Mouse (Mus musculus): ENCODE data around the gene Eif4e3. TPM values are rescaled to one million over a fixed set of nuclear protein-coding genes. Genes with fewer than 3 reads are reported as not detected.

The Eif4e3 gene
- total and polyA plus RNA-seq, 2 experiments from 2014 or later = 15.4 to 18.9 TPM

DNA sequence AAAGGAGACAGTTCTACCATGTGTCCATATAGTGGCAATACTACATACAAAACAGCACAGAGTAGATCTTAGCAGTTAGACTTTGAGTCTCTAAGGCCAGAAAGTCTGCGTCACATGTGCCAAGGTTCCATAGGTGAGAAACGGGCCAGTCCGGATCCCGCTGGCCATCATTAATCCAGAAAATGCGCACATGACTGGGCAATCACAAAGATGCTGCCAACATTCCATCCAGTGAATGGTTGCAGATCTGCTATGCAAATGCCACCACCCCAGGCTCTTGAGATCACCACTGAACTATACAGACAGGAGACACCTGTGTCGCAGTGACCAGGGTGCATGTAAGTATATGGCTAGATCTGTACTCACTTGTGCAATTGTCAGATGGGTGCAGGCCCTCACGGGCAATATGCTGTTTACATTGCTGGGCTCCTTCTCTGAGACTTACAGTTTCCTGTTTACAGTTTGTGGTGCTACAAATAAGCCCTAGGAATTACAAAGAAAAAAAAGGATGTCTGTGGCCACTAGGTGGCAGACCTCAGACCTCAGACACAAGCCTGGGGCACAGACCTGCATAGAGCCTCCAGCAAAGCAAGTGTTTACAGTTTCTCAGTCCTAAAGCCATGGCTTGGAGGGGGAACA, 4.0 kb upstream of the Eif4e3 start:
- H3K4me2 ChIP-seq (ENCODE audit: low read depth, low read length) = no peak overlapping the region
- no peak overlapping the region for H3K27ac ChIP-seq (ENCODE audit: low read depth)
- no peaks in the 10 kb centered on the region for H3K27me3 ChIP-seq (ENCODE audit: control insufficient read depth, insufficient read depth, low read length)
- H3K36me3 ChIP-seq (replicated peaks; ENCODE audit: control insufficient read depth, insufficient read depth, low read length) = no peaks in the 10 kb centered on the region
- no peak overlapping the region for H3K4me3 ChIP-seq (ENCODE audit: low read depth, low read length)
- H3K9me3 ChIP-seq (replicated peaks; ENCODE audit: control insufficient read depth, low read length) = no peaks in the 10 kb centered on the region
- ATAC-seq (ENCODE audit: insufficient read depth, low read depth) = no peak
- DNase-seq (ENCODE audit: low spot score) = peak; percentile 56
- 0 out of 2 replicates have a peak, but pooled peaks cover 8% of the 10 kb centered on the region for H3K4me1 ChIP-seq (ENCODE audit: control insufficient read depth, insufficient read depth)
- WGBS = 78% methylated on average over 7 of the region's 7 CpGs
- TF ChIP-seq CTCF (IDR thresholded peaks at IDR 0.05; ENCODE audit: low read depth) (peak; percentile 73), EP300 (IDR thresholded peaks at IDR 0.05; ENCODE audit: low read depth) (no peak)
- H3K9ac ChIP-seq (replicated peaks; ENCODE audit: low read depth, low read length) = no peak overlapping the region

DNA sequence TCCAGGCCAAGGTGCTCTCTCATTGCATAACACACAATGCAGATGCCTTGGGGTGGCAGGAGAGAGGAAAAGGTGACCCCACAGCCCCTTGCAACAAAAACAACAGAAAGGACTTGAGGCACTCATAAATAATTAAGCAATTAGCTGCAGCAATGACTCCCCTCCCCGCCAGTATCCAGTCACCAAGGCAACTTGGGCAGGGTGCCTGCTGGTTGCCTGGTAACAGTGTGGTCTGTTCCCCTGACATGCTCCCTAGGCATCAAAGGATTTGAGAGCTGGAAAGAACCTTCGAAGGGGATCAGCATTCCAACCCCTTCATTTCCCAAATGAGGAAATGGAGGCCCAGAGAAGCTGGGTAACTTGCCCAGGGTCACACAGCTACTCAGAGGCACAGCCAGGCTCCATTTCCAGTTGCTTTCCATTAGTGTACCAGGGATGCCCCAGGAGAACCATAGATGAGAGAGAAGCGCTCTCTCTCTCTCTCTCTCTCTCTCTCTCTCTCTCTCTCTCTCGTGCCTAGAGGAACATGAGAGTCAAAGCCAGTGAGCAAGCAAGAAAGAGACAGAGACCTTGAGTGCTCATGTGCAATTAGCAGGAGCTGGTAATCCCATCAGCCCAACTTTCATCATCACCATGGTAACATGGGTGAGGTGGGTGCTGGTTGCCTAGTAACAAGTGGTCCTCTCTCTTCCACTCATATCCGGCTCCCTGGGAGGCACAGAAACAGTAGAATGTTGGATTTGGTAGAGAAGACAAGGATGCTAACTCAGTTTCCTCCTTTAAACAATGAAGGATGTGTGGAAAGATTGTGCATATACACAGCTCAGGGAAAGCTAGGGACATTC, 3.1 kb upstream of the Eif4e3 start:
- H3K9ac ChIP-seq (replicated peaks; ENCODE audit: low read depth, low read length) = no peak overlapping the region
- WGBS = 52% methylated on average over 5 of the region's 5 CpGs
- no peaks in the 10 kb centered on the region for H3K27me3 ChIP-seq (ENCODE audit: control insufficient read depth, insufficient read depth, low read length)
- H3K4me2 ChIP-seq (ENCODE audit: low read depth, low read length) = no peak overlapping the region
- H3K27ac ChIP-seq (ENCODE audit: low read depth) = no peak overlapping the region
- no peaks in the 10 kb centered on the region for H3K9me3 ChIP-seq (replicated peaks; ENCODE audit: control insufficient read depth, low read length)
- no peak overlapping the region for H3K4me3 ChIP-seq (ENCODE audit: low read depth, low read length)
- no peaks in the 10 kb centered on the region for H3K36me3 ChIP-seq (replicated peaks; ENCODE audit: control insufficient read depth, insufficient read depth, low read length)
- ATAC-seq (ENCODE audit: insufficient read depth, low read depth) (no peak), DNase-seq (ENCODE audit: low spot score) (no peak)
- no peak for TF ChIP-seq EP300 (IDR thresholded peaks at IDR 0.05; ENCODE audit: low read depth)
- TF ChIP-seq CTCF (IDR thresholded peaks at IDR 0.05; ENCODE audit: low read depth) = no peak
- 0 out of 2 replicates have a peak, but pooled peaks cover 8% of the 10 kb centered on the region for H3K4me1 ChIP-seq (ENCODE audit: control insufficient read depth, insufficient read depth)

DNA sequence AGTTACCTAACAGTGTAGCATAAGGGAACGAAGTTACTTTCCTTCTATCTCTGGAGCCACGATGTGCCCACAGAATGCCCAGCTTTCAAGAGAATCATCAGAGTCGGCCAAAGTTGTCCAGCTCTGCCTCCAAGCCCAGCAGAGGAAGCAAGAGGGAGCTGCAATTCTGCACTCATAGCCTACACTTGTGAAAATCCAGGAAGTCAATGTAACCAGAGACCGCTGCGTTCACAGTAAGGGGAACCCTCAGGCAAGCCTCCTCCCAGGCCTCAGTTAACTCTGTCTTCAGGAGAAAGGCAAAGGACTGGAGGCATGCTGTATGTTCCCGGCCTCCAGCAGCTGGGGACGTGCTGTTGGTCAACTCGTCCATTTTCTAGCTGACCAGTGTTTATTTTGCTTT, 719 bp upstream of the Eif4e3 start:
- 61% methylated on average over 8 of the region's 8 CpGs for whole genome bisulfite sequencing
- Histone ChIP-seq H3K4me3 (ENCODE audit: low read depth, low read length) (peak overlapping the region; percentile 93; the same call in 1 of the 2 replicates), H3K36me3 (replicated peaks; ENCODE audit: control insufficient read depth, insufficient read depth, low read length) (no peaks in the 10 kb centered on the region), H3K4me2 (ENCODE audit: low read depth, low read length) (peak overlapping the region; percentile 89), H3K9me3 (replicated peaks; ENCODE audit: control insufficient read depth, low read length) (no peaks in the 10 kb centered on the region), H3K27ac (ENCODE audit: low read depth) (no peak overlapping the region), H3K9ac (replicated peaks; ENCODE audit: low read depth, low read length) (0 out of 2 replicates have a peak overlapping the region, but pooled peaks have one; percentile 90), H3K27me3 (ENCODE audit: control insufficient read depth, insufficient read depth, low read length) (no peaks in the 10 kb centered on the region), H3K4me1 (ENCODE audit: control insufficient read depth, insufficient read depth) (0 out of 2 replicates have a peak, but pooled peaks cover 8% of the 10 kb centered on the region)
- ATAC-seq (ENCODE audit: insufficient read depth, low read depth) (no peak), DNase-seq (ENCODE audit: low spot score) (no peak)
- TF ChIP-seq EP300 (IDR thresholded peaks at IDR 0.05; ENCODE audit: low read depth) (no peak), CTCF (IDR thresholded peaks at IDR 0.05; ENCODE audit: low read depth) (no peak)

DNA sequence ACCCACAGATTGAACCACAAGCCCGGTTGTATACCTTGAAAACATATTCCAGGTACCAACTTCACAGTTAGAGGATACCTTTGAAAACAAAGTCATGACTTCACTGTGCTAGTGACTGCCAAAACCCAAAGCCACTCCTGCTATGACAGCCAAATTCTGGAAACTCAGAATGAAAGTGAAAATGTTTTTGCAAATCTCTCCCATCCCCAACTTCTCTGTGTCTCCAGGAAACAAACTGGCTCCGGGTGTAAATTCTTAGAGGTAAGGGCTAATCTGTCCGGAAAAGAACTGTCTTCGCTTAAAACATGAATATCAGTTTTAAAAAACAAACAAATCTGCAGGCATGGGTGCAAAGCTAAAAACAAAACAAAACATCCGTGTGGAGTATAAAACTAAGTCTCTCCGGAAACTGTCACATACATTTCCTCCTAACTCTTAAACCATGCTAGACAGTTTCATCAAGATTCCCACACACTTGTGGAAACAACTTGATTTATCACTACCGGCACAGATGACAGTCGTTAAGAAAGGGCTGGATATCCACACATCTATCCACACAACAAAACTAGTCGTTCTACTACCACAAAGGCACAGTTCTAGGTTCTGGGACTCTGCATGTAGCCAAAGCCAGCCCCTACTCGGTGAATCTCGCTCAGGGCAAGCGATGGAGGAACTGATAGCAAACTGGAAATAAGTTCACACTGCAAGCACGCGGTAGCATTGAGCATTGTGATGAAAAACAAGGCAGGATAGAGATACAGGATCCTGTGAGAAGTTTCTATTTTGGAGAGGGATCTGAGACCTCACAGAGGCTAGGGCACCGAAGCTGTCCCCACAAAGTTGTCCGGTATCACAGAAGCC, 884 bp downstream of the Eif4e3 start:
- Histone ChIP-seq H3K4me3 (ENCODE audit: low read depth, low read length) (peak overlapping the region; percentile 93), H3K27ac (ENCODE audit: low read depth) (peak overlapping the region; percentile 68)
- DNase-seq (ENCODE audit: low spot score) = no peak

DNA sequence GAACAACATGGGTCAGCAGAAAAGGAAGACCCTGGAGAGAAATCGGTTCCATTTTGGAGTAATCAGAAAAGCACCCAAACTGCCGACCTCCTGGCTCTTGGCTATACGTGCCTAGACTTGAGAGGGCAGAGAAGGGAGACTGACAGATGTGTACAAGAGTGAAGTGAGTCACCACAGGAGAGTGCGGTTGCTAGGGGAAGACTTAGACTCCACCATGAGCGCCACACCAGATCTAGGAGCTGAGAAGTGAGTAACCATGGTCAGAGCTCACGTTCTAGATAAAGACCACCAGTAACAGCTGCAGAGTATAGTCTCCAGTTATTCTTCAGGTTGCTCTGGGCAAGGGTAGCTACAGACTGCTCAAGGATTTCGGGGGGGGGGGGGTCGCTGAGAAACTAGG, 3.3 kb downstream of the Eif4e3 start:
- H3K4me3 ChIP-seq (ENCODE audit: low read depth, low read length) = no peak overlapping the region
- H3K4me2 ChIP-seq (ENCODE audit: low read depth, low read length) = no peak overlapping the region
- 0 out of 2 replicates have a peak, but pooled peaks cover 8% of the 10 kb centered on the region for H3K4me1 ChIP-seq (ENCODE audit: control insufficient read depth, insufficient read depth)
- WGBS = 74% methylated on average over 8 of the region's 8 CpGs
- H3K36me3 ChIP-seq (replicated peaks; ENCODE audit: control insufficient read depth, insufficient read depth, low read length) = no peaks in the 10 kb centered on the region
- no peaks in the 10 kb centered on the region for H3K27me3 ChIP-seq (ENCODE audit: control insufficient read depth, insufficient read depth, low read length)
- no peak for TF ChIP-seq CTCF (IDR thresholded peaks at IDR 0.05; ENCODE audit: low read depth)
- DNase-seq (ENCODE audit: low spot score) (no peak), ATAC-seq (ENCODE audit: insufficient read depth, low read depth) (no peak)
- H3K9me3 ChIP-seq (replicated peaks; ENCODE audit: control insufficient read depth, low read length) = no peaks in the 10 kb centered on the region
- H3K9ac ChIP-seq (replicated peaks; ENCODE audit: low read depth, low read length) = no peak overlapping the region
- no peak overlapping the region for H3K27ac ChIP-seq (ENCODE audit: low read depth)

More for the DNA sequence above, 884 bp downstream of the Eif4e3 start:
- H3K9ac ChIP-seq (replicated peaks; ENCODE audit: low read depth, low read length) = peak overlapping the region; percentile 90
- H3K4me2 ChIP-seq (ENCODE audit: low read depth, low read length) = peak overlapping the region; percentile 89
- peak; percentile 3; the same call in 1 of the 2 replicates for ATAC-seq (ENCODE audit: insufficient read depth, low read depth)
- H3K9me3 ChIP-seq (replicated peaks; ENCODE audit: control insufficient read depth, low read length) = no peaks in the 10 kb centered on the region
- TF ChIP-seq CTCF (IDR thresholded peaks at IDR 0.05; ENCODE audit: low read depth) (no peak), EP300 (IDR thresholded peaks at IDR 0.05; ENCODE audit: low read depth) (no peak)
- no peaks in the 10 kb centered on the region for H3K27me3 ChIP-seq (ENCODE audit: control insufficient read depth, insufficient read depth, low read length)
- H3K4me1 ChIP-seq (ENCODE audit: control insufficient read depth, insufficient read depth) = 0 out of 2 replicates have a peak, but pooled peaks cover 8% of the 10 kb centered on the region
- WGBS = 27% methylated on average over 16 of the region's 16 CpGs
- no peaks in the 10 kb centered on the region for H3K36me3 ChIP-seq (replicated peaks; ENCODE audit: control insufficient read depth, insufficient read depth, low read length)
